Mouse (Mus musculus) testis, adult 2 months (tissue): ENCODE data around the gene Med26.

Experiments
- CTCF ChIP-seq: fragments of 200-500 bp; IDR thresholded peaks from 2 replicates; pipeline ENCODE4 v1.5.1; 2012; ENCODE audit warnings: low read depth, mild to moderate bottlenecking, inconsistent platforms, low read length, moderate library complexity; ENCODE audit not compliant: control insufficient read depth, insufficient read depth, insufficient replicate concordance
- POLR2A ChIP-seq: fragments of 200-500 bp; IDR thresholded peaks from 2 replicates; pipeline ENCODE4 v1.6.1; 2012; ENCODE audit warnings: low read depth, mild to moderate bottlenecking, inconsistent platforms, low read length, moderate library complexity; ENCODE audit not compliant: control insufficient read depth

DNA sequence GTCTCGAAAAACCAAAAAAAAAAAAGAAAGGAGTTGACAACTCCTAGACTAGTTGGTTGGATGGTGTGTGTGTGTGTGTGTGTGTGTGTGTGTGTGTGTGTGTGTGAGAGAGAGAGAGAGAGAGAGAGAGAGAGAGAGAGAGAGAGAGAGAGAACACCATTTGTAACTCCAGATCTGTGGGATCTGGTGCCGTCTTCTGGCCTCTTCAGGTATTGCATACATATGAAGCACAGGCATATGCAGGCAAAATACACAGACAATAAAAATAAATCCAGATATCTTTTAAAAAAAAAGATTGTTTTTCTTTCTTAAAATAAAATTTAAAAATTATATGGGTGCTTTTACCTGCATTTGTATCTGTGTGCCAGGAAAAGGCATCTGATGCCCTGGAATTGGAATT, 42.1 kb upstream of the Med26 start:
- TF ChIP-seq POLR2A (no peak), CTCF (no peak)
